Mouse (Mus musculus) adrenal gland (tissue): ENCODE results near the gene Lgals8.

Source experiments
- intact Hi-C: fragments of 180-260 bp; cut with DNase I; formaldehyde crosslinking; loops from one replicate; pipeline ENCODE4 v1.15.1; 2025

Lgals8 gene

DNA sequence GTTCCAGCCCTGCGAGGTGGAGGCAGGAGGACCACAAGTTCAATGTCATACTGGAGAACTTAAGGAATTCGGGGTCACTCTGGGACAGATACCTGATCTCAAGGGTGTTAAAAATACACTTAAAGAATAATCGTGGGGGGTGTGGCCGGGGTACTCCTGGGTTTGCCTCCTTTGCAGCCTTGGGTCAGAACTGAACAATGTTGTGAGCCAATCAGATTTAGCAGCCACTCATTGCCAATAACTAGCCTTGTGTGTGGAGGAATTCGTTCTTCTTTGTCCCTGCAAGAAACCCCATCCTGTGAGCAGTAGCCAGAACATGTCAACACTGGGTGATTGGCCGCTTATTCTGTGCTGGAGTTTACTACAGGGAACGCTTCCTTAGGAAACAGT is 3.0 kb downstream of the Lgals8 start:
- intact Hi-C loops = loop anchor here (5.0 kb wide), 1 partner anchor 64 kb away; the partner anchor contains the start of gene Heatr1

DNA sequence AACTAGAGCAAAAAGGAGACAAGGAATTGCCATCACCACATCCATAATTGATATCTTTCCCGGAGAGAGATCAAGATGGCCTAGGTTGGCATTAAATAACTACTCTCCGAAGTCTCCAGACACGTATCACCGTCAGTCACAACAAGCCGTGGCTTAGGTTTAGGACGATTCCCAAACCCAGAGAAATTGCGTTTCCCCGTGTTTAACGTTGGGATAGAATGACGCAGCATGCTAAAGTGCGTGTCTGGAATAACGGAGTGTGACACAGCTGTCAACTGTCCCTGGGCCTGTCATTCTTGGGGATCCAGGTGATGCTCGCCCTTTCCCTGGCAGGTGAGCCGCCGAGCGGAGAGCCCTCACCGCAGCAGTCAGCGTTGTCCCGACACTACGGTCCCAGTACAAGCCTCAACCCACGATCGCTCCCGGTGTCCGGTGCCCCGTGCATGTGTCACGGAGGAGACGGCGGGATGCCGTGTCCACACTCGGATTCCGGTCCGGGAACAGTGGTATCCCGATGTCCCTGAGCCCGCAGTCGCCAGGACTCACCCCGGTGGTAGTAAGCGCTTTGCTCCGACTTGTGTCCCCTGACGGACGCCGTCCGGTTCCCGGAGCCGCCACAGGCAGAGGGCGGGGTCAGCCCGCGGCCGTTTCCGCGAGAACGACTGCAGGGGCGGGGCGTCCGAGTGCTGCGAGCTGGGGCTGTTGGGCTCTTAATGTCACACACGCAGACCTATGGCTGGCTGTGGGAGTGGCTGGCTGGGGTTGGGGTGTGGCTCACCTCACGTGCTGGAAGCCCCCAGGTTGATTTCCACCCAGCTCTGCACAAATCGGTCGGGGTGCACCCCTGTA is 3.6 kb downstream of the Lgals8 start:
- intact Hi-C loops = loop anchor here (5.0 kb wide), 1 partner anchor 64 kb away; the partner anchor contains the start of gene Heatr1

DNA sequence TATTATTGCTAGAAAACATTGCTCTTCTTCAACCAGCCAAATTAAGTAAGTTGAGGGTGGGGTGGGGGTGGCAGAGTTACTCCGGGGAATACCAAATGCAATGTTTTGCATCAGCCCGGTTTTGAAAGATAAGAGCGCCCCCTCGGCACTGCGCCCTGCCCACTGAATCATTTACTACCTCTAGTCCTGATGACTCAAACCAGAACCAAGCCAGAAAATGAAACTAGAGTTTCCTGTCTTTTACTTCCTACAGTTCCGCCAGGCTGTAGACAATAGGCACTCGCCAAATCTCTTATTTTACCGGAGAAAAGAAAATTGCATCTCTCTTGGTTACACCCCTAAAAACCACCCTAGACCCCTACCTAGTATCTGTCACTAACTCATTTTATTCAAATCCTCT is 4.3 kb downstream of the Lgals8 start:
- intact Hi-C loops = loop anchor here (5.0 kb wide), 1 partner anchor 63 kb away; the partner anchor contains the start of gene Heatr1

DNA sequence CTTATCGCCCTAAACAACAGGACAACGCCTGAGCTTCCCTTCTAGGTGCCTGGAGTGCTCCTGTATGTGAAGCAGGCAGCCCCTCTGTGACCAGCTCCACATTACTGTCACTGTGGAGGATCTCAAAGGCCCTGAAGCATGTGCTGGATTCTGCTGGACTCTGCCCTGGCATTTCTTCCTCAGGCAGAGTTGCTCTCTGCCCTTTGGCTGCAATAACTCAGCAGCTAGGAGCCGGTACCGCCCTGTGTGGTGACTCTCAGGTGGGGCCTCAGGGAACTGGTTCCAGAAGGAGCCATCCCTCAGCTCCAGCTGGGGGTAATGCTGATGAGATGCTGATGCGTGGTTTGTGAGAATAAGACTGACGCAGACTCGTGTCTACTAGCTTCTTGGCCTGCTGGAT is 8.0 kb downstream of the Lgals8 start:
- intact Hi-C loops = loop anchor here (5.0 kb wide), 1 partner anchor 34 kb away; no protein-coding TSS in a partner anchor

GRCm38 (mm10) chr13:12454686-12455390 is 9.9 kb downstream of the Lgals8 start:
- intact Hi-C loops = loop anchor here (5.0 kb wide), 1 partner anchor 33 kb away; no protein-coding TSS in a partner anchor

GRCm38 (mm10) chr13:12453150-12453549 is 11.6 kb downstream of the Lgals8 start:
- intact Hi-C loops = no loop called here

- intact Hi-C loops = no loop called here
Observed at GRCm38 (mm10) chr13:12442008-12442587, 22.6 kb downstream of the Lgals8 start.

- intact Hi-C loops = no loop called here
Observed at GRCm38 (mm10) chr13:12440813-12441212, 23.9 kb downstream of the Lgals8 start.

DNA sequence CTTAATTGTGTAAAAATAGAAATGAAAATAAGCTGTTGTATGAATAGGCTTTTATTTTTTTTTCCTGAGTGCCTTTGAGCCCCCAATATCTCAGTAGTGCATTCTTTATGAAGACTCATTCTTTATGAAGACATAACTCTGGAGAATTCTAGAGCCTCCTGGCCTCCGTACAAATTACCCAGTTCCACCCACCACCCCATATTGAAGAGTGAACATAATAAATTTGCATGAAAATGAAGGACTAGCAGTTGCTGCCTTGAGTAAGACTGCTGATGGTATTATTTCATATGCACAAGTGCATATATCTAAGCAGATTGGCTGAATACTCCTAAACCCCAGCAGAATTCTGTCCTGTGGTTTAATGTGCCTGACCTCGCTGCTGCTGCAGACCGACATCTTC is 25.2 kb downstream of the Lgals8 start:
- intact Hi-C loops = no loop called here

- intact Hi-C loops = no loop called here
Observed at GRCm38 (mm10) chr13:12433843-12434242, 30.9 kb downstream of the Lgals8 start.

GRCm38 (mm10) chr13:12428556-12428955 is 36.2 kb downstream of the Lgals8 start:
- intact Hi-C loops = no loop called here

DNA sequence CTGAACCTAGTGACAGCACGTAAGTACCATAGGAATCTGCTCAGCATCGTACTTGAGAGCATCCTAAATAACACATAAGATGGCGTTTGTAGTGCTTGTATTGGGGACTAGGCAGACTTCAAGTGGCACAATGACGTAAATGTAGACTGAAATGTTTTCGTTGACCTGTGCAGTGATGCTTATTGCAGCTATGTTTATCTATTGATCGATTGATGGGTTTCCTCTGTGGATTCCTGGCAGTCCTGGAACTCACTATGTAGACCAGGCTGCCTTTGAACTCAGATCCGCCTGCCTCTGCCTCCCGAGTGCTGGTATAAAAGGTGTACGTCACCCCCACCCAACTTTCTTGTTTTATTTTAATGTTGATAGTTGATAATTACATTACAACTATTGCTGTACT is 44.1 kb downstream of the Lgals8 start:
- intact Hi-C loops = loop anchor here (5.0 kb wide), 1 partner anchor 37 kb away; no protein-coding TSS in a partner anchor

DNA sequence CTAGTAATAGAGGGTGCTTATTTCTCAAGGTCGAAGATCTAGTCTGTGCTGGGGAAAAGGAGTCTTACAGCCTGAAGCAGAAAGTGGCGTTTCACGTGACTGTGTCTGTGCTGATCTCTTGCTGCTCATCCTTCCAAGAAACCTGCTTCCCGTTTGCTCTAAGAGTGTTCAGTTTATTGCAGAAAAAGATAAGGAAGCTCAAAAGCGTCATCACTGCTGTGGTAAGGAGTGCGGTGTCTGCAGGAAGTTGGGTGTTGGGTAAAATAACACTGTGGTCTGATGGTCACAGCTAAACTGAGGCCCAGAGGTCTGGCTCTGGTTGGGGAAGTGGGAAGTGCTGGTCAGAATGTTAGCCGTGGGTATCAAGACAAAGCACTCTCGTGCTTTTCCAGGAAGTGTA is 52.7 kb downstream of the Lgals8 start:
- intact Hi-C loops = no loop called here

DNA sequence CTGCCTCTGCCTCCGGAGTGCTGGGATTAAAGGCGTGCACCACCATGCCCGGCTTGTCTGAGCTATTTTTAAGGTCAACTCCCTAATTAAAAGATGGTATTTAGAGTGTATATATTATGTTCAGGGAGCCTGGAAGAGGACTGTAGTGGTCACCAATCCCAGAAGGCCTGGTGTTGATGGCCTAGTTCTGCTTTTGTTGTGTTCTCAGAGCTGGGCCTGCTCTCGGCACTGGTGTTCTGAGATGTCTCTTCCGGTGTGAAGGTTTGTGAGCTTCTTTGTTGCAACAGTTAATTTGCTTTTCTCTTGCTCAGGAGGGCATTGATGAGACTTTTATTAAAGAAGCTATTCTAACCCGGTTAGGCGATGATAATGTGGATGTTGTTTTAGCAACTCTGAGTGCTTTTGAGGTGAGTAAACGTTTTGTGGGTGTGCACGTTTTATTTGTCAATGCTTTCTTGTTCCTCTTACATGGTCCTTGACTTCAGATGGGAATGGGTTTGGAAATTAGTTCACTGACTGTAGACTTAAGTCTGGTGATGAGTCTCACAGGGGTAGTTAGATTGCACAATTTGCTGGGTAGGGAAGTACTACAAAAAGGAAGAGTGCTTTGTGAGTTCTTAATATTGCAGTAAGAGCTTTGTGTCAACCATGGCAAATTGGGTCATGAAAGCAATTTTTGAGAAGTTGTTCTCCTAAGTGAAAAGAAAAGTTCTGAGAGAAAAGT is 56.2 kb downstream of the Lgals8 start:
- intact Hi-C loops = no loop called here

DNA sequence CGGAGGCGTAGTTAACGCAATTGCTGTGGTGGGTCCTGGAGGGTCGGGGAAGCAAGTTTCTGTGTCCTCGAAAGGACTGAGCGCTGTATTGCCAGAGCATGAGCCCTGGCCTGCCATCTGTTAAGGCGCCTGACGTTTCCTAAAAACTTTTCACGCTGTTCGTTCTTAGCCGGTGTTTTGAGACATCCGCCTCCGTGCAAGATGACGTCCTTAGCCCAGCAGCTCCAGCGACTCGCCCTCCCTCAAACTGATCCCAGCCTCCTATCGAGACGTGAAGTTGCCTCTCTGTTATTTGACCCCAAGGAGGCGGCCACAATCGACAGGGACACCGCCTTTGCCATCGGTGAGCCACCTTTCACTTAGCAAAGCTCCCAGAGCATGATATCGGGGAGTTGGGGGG is 69.2 kb downstream of the Lgals8 start:
- intact Hi-C loops = loop anchor here (5.0 kb wide), 1 partner anchor 67 kb away; the partner anchor contains the start of gene Lgals8

- intact Hi-C loops = loop anchor here (5.0 kb wide), 1 partner anchor 67 kb away; the partner anchor contains the start of gene Lgals8
Observed at GRCm38 (mm10) chr13:12394609-12395505, 69.9 kb downstream of the Lgals8 start, which contains the start of gene Heatr1. Heatr1 (plus strand) TSS chr13:12395027.
